Mouse (Mus musculus): Measurements from ENCODE around the gene Foxp4. TPM values are rescaled to one million over a fixed set of nuclear protein-coding genes. Genes with fewer than 3 reads are reported as not detected.
"Not testable (repeated sequence)": the region's sequence is repeated elsewhere in the genome, so short reads cannot be mapped to it uniquely, and the experiment has no call there.

Foxp4 gene
- polyA plus RNA-seq, 1 experiment from 2014 or later, result 49.9 TPM

GRCm38 (mm10) chr17:47853760-47854159 lies 70.7 kb downstream of the Foxp4 start:
- ChIA-PET CTCF (interaction anchor here (1.0 to 1.3 kb wide), 2 partner anchors 60 to 102 kb away, joined by 3 read pairs; no protein-coding TSS in a partner anchor), POLR2A (no interaction called here)
- ATAC-seq (peak; percentile 68), DNase-seq (ENCODE audit: low read depth, low spot score) (no peak)
- in situ Hi-C loops (cut with MboI; ENCODE audit: low pct_unique_long_range_greater_than_20kb), result no loop called here
- no peaks in the 10 kb centered on the region for H3K27me3 ChIP-seq
- no peak for TF ChIP-seq CTCF (IDR thresholded peaks at IDR 0.05)

GRCm38 (mm10) chr17:47853336-47853735 lies 71.1 kb downstream of the Foxp4 start:
- no peak for TF ChIP-seq CTCF (IDR thresholded peaks at IDR 0.05)
- ATAC-seq, result no peak

DNA sequence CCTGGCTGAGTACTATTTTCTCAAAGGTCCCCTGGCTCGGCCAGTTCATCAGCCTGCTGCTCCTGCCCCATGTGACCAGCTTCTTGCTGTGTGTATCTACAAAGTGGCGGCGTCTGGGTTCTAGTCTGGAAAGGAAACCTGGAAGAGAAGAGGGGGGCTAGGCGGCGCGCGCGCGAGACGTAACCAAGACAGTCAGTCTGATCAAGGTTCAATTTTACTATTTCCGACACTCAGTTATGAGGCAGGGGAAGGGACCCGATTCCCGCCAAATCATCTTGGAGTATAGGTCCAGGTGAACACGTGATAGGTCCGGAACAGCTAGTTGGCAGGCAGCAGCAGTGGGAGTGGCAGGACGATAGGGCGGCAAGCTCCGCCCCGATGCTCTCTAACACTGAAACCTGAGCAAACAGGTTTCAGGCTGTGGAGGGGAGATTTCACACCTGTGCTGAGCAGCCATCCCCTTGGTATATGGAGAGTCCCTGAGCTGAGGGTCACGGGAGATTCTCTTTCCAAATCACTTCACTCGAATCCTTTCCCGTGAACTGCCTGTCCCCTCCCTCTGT lies 72.6 kb downstream of the Foxp4 start:
- in situ Hi-C loops (cut with MboI; ENCODE audit: low pct_unique_long_range_greater_than_20kb); H3K27me3 ChIP-seq; POLR2A ChIA-PET; ATAC-seq; DNase-seq (ENCODE audit: low read depth, low spot score): not testable (repeated sequence)
- CTCF ChIA-PET, result interaction anchor here (1.3 to 2.4 kb wide), 3 partner anchors 12 to 62 kb away, joined by 3 to 5 read pairs (median 5); no protein-coding TSS in a partner anchor

More at GRCm38 (mm10) chr17:47853336-47853735, 71.1 kb downstream of the Foxp4 start:
- POLR2A ChIA-PET, result no interaction called here
- CTCF ChIA-PET, result interaction anchor here (1.0 to 1.3 kb wide), 2 partner anchors 60 to 101 kb away, joined by 3 read pairs; no protein-coding TSS in a partner anchor
- no peaks in the 10 kb centered on the region for H3K27me3 ChIP-seq
- in situ Hi-C loops (cut with MboI; ENCODE audit: low pct_unique_long_range_greater_than_20kb), result no loop called here
- no peak for DNase-seq (ENCODE audit: low read depth, low spot score)

DNA sequence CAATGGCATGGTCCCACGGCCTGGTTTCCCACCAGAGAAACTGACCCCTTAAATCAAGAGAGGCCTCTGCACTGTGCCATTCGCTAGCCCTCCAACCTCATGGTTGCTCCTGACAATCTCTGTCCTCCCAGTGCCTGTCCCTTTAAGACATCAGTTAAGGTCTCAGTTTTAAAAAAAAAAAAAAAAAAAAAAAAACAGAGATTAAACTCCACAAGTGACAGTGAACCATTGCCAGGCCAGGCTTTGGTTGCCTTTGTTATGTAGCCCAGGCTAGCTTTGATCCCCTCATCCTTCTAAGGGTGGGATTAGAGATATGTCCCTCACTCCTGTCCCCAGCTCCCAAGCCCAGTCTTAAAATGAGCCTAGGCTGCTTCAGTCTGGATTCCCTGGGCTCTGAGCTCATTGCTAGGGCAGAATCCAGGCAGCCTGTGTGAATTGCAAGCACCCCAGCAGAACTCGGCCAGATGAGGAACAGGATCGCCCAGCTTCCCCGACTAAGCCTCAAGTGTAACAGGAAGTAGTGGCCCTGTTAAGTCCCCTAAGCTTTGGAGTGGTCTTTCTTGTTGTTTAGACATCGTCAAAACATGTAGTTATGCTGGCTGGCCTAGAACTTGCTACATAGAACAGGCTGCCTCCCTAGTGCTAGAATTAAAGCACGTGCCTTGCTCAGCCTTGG lies 73.7 kb downstream of the Foxp4 start:
- ATAC-seq (no peak), DNase-seq (ENCODE audit: low read depth, low spot score) (no peak)
- no peaks in the 10 kb centered on the region for H3K27me3 ChIP-seq
- in situ Hi-C loops (cut with MboI; ENCODE audit: low pct_unique_long_range_greater_than_20kb), result no loop called here
- ChIA-PET POLR2A (interaction anchor here (0.6 kb wide), 1 partner anchor 252 kb away, joined by 3 read pairs; no protein-coding TSS in a partner anchor), CTCF (interaction anchor here (0.7 to 2.4 kb wide), 3 partner anchors 14 to 61 kb away, joined by 3 to 5 read pairs (median 5); no protein-coding TSS in a partner anchor)
- TF ChIP-seq CTCF (IDR thresholded peaks at IDR 0.05), result no peak

DNA sequence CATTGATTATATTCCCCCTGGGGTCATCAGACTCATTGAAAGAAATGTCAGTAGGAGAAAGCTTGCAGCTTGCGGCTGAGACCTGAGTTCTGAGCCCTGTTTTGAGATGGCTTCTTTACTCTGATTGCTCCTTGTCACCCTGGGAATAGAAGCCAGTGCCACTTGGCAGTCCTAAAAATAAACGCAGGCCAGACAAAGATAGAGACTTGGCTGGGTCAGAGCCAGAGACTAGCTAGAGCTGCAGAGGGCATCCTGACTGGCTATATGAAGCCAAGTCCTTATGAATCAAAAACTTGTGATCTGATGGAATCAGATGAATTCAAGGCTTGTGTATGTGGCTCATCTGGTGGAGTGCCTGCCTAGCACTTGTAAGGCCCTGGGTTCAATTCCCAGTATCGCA lies 74.4 kb downstream of the Foxp4 start:
- DNase-seq (ENCODE audit: low read depth, low spot score), result no peak
- no peaks in the 10 kb centered on the region for H3K27me3 ChIP-seq
- no peak for TF ChIP-seq CTCF (IDR thresholded peaks at IDR 0.05)
- CTCF ChIA-PET, result no interaction called here
- POLR2A ChIA-PET, result no interaction called here
- ATAC-seq, result no peak
- in situ Hi-C loops (cut with MboI; ENCODE audit: low pct_unique_long_range_greater_than_20kb), result no loop called here

DNA sequence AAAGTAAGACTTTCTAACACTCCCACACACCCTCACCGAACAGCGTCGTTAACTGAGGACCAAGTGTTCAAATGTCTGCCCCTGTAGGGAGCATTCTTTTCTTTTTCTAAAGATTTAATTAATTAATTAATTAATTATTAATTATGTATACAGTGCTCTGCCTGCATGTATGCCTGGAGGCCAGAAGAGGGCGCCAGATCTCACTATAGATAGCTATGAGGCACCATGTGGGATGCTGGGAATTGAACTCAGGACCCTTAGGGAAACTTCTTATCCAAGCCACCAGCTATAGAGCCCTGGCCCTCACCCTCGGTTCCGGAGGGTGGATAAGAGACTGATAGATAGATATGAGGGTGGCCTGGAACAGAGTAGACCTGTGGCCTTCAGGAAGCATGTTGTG lies 76.5 kb downstream of the Foxp4 start:
- H3K27me3 ChIP-seq, result no peaks in the 10 kb centered on the region
- DNase-seq (ENCODE audit: low read depth, low spot score) (no peak), ATAC-seq (no peak)
- ChIA-PET POLR2A (no interaction called here), CTCF (no interaction called here)
- peak; percentile 41 for TF ChIP-seq CTCF (IDR thresholded peaks at IDR 0.05)
- in situ Hi-C loops (cut with MboI; ENCODE audit: low pct_unique_long_range_greater_than_20kb), result no loop called here

GRCm38 (mm10) chr17:47845609-47846008 lies 78.8 kb downstream of the Foxp4 start:
- in situ Hi-C loops (cut with MboI; ENCODE audit: low pct_unique_long_range_greater_than_20kb), result no loop called here
- ATAC-seq (no peak), DNase-seq (ENCODE audit: low read depth, low spot score) (no peak)
- H3K27me3 ChIP-seq, result no peaks in the 10 kb centered on the region
- TF ChIP-seq CTCF (IDR thresholded peaks at IDR 0.05), result no peak
- POLR2A ChIA-PET, result no interaction called here
- CTCF ChIA-PET, result interaction anchor here (0.6 kb wide), 1 partner anchor 47 kb away, joined by 3 read pairs; no protein-coding TSS in a partner anchor

GRCm38 (mm10) chr17:47843465-47843864 lies 81.0 kb downstream of the Foxp4 start:
- CTCF ChIA-PET, result no interaction called here
- TF ChIP-seq CTCF (IDR thresholded peaks at IDR 0.05), result no peak
- DNase-seq (ENCODE audit: low read depth, low spot score) (no peak), ATAC-seq (no peak)
- POLR2A ChIA-PET, result no interaction called here
- no peaks in the 10 kb centered on the region for H3K27me3 ChIP-seq
- in situ Hi-C loops (cut with MboI; ENCODE audit: low pct_unique_long_range_greater_than_20kb), result loop anchor here (5.0 kb wide), 1 partner anchor 46 kb away; no protein-coding TSS in a partner anchor

GRCm38 (mm10) chr17:47841931-47842623 lies 82.4 kb downstream of the Foxp4 start:
- no peak for DNase-seq (ENCODE audit: low read depth, low spot score)
- POLR2A ChIA-PET, result no interaction called here
- no peaks in the 10 kb centered on the region for H3K27me3 ChIP-seq
- TF ChIP-seq CTCF (IDR thresholded peaks at IDR 0.05), result no peak
- ATAC-seq, result peak; percentile 31
- in situ Hi-C loops (cut with MboI; ENCODE audit: low pct_unique_long_range_greater_than_20kb), result loop anchor here (5.0 kb wide), 1 partner anchor 45 kb away; no protein-coding TSS in a partner anchor
- CTCF ChIA-PET, result interaction anchor here (1.0 kb wide), 1 partner anchor 34 kb away, joined by 3 read pairs; no protein-coding TSS in a partner anchor

DNA sequence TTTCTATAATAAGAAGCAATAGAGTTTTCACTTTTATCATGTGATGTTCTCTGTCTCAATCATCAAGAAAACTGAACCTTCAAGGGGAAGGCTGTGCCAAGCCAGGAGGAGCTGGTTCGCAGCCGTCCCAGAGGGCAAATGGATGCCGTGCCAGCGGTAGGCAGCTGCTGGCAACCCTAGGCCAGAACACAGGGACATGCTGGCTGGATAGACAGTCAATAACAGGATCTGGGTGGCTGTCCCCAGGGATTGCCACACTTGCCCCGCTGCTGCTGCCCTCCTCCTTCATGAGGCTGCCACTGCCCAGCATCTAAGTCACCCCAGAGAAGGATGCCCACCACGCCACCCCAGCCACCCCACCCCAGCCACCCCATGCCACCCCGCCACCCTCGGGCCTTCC lies 82.9 kb downstream of the Foxp4 start:
- POLR2A ChIA-PET, result no interaction called here
- ATAC-seq (no peak), DNase-seq (ENCODE audit: low read depth, low spot score) (no peak)
- in situ Hi-C loops (cut with MboI; ENCODE audit: low pct_unique_long_range_greater_than_20kb), result loop anchor here (5.0 kb wide), 1 partner anchor 44 kb away; no protein-coding TSS in a partner anchor
- CTCF ChIA-PET, result interaction anchor here (1.0 kb wide), 1 partner anchor 33 kb away, joined by 3 read pairs; no protein-coding TSS in a partner anchor
- H3K27me3 ChIP-seq, result no peaks in the 10 kb centered on the region
- no peak for TF ChIP-seq CTCF (IDR thresholded peaks at IDR 0.05)
